Mouse (Mus musculus) stomach, embryonic 15.5 days (tissue): ENCODE measurements around the gene Ssb. TPM values are rescaled to one million over a fixed set of nuclear protein-coding genes. Genes with fewer than 3 reads are reported as not detected.
"Not testable (repeated sequence)": the region's sequence is repeated elsewhere in the genome, so short reads cannot be mapped to it uniquely, and the experiment has no call there.

Experiments
- ATAC-seq: fragments of 200-750 bp; cut with Nextera tagmentation; 2 replicates; pipeline ENCODE4 v1.8.0; 2017; ENCODE audit warnings: low read depth, moderate number of reproducible peaks, moderate TSS enrichment; ENCODE audit not compliant: insufficient read depth, low FRiP score
- H3K27ac ChIP-seq: fragments of 300-500 bp; sonication (generic); 2 replicates; pipeline ENCODE4 v1.5.1; 2015; ENCODE audit warnings: mild to moderate bottlenecking, inconsistent platforms
- H3K27me3 ChIP-seq: fragments of 300-500 bp; sonication (generic); replicated peaks from 2 replicates; pipeline ENCODE4 v1.6.1; 2015; ENCODE audit warnings: inconsistent platforms
- H3K36me3 ChIP-seq: fragments of 300-500 bp; sonication (generic); 2 replicates; pipeline ENCODE4 v1.6.1; 2015; ENCODE audit warnings: inconsistent platforms
- H3K4me1 ChIP-seq: fragments of 300-500 bp; sonication (generic); 2 replicates; pipeline ENCODE4 v1.6.1; 2015; ENCODE audit warnings: inconsistent platforms
- H3K4me2 ChIP-seq: fragments of 300-500 bp; sonication (generic); 2 replicates; pipeline ENCODE4 v1.6.1; 2015; ENCODE audit warnings: mild to moderate bottlenecking, inconsistent platforms
- H3K4me3 ChIP-seq: fragments of 300-500 bp; sonication (generic); replicated peaks from 2 replicates; pipeline ENCODE4 v1.5.1; 2015; ENCODE audit warnings: inconsistent platforms
- H3K9ac ChIP-seq: fragments of 300-500 bp; sonication (generic); 2 replicates; pipeline ENCODE4 v1.6.1; 2015; ENCODE audit warnings: inconsistent platforms
- H3K9me3 ChIP-seq: fragments of 300-500 bp; sonication (generic); 2 replicates; pipeline ENCODE4 v1.6.1; 2016; ENCODE audit warnings: inconsistent platforms
- WGBS: fragments of 180-500 bp; shearing (Covaris S2); methylation state at CpG from one replicate; pipeline ENCODE4 v1.1.7; 2015; 5-methylcytosine and 5-hydroxymethylcytosine counted together
- polyA plus RNA-seq: library from polyadenylated mRNA; unstranded; fragments of >200 nt; fragmentation: Nextera tagmentation; extraction: Ambion mirVana; gene quantifications from 2 replicates; pipeline ENCODE4 v1.2.1, GENCODE M21; 2015

Ssb gene
- polyA plus RNA-seq, 1 experiment from 2014 or later, result 316 TPM

DNA sequence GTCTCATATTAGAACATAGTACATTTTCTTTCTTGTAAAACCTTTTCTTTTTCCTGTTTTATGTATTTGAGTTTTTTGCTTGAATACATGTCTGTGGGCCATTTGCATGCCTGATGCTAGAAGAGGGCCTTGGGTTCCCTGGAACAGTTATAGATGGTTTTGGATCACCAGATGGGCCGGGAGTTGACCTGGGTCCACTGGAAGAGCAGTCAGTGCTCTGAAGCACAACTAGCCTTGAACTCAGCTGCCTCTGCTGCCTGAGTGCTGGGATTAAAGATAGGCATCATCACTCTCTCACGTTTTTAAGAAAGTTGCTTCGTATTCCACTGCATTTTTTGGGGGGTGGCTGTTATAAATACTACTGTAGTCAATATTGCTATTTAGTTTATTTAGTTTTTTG lies 42.2 kb downstream of the Ssb start:
- ATAC-seq, result no peak
- Histone ChIP-seq H3K36me3 (no peaks in the 10 kb centered on the region), H3K4me3 (no peak overlapping the region), H3K4me1 (no peaks in the 10 kb centered on the region), H3K27ac (no peak overlapping the region), H3K27me3 (no peaks in the 10 kb centered on the region), H3K4me2 (no peak overlapping the region), H3K9ac (no peak overlapping the region), H3K9me3 (no peaks in the 10 kb centered on the region)
- 95% methylated on average over 3 of the region's 3 CpGs for WGBS

DNA sequence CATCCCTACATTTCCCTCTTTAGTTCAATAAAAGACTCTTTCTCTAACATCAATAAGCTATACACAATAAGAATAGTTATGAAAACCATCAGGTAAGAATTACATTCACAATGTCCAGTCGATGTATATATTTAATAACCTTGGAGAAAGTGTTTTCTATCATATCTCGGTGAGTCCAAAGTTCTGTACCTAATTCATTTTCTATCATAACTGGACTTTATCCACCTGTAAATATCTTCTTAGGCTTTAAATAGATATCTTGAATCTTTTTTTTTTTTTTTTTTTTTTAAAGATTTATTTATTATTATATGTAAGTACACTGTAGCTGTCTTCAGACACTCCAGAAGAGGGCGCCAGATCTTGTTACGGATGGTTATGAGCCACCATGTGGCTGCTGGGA lies 46.0 kb downstream of the Ssb start:
- not testable (repeated sequence) for H3K27me3 ChIP-seq, H3K36me3 ChIP-seq, H3K27ac ChIP-seq, H3K4me2 ChIP-seq, H3K9me3 ChIP-seq, H3K4me1 ChIP-seq, H3K4me3 ChIP-seq, ATAC-seq, H3K9ac ChIP-seq
- WGBS, result 81% methylated on average over 4 of the region's 4 CpGs

DNA sequence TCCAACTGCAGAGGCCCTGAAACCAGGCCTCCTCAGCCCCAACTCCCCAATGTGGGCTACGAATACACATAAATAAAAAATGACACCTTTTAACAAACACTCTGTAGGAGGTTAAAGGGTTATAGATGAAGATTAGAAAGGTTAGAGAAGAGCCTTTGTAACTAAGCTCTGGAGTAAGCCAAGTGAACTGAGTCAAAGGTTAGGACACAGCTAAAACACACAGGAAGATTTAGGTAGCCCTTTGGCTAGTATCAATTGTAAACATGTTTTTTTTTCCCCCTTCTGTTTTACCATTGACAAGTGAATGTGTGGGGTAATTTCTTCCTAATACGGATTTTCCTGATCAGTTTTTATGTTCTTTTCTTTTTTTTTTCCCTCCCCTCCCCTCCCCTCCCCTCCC lies 51.4 kb downstream of the Ssb start:
- H3K4me2 ChIP-seq, result no peak overlapping the region
- ATAC-seq, result no peak
- H3K27me3 ChIP-seq, result no peaks in the 10 kb centered on the region
- no peak overlapping the region for H3K4me3 ChIP-seq
- H3K27ac ChIP-seq, result no peak overlapping the region
- no peaks in the 10 kb centered on the region for H3K9me3 ChIP-seq
- H3K9ac ChIP-seq, result no peak overlapping the region
- no peaks in the 10 kb centered on the region for H3K4me1 ChIP-seq
- 38% methylated on average over 2 of the region's 2 CpGs for WGBS
- peaks cover 8% of the 10 kb centered on the region; the same call in 1 of the 2 replicates for H3K36me3 ChIP-seq

DNA sequence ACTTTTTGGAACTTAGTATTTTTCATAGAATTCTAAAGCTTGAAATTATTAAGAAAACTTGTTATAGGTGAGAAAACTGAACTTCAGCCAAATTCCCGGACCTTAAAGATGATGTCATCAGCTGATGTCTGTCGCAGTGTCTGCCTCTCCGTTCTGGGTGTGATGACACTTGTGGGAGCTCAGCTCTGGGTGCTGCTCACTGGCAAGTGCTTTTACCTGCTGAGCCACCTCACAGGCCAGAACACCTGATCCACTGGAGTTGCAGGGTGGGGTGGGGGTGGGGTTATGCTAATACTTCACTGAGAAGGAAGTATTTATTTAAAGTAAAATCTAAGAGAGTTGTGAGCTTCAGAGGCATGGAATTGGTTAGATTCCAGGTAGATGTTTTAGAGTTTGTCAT lies 55.9 kb downstream of the Ssb start:
- Histone ChIP-seq H3K9ac (no peak overlapping the region), H3K27ac (no peak overlapping the region), H3K4me1 (no peaks in the 10 kb centered on the region), H3K27me3 (no peaks in the 10 kb centered on the region), H3K9me3 (no peaks in the 10 kb centered on the region), H3K36me3 (peaks cover 13% of the 10 kb centered on the region; the same call in 1 of the 2 replicates), H3K4me3 (no peak overlapping the region), H3K4me2 (no peak overlapping the region)
- ATAC-seq, result no peak
- whole genome bisulfite sequencing, result 87% methylated on average over 3 of the region's 3 CpGs

Other genes with a start within 250 kb of the Ssb start
- 12.5 and 16.0 TPM in 2 replicates for gene Bbs5, start 214.4 kb upstream of the Ssb start, polyA plus RNA-seq
- 0.24 and 0.86 TPM in 2 replicates for gene Klhl41, start 191.4 kb upstream of the Ssb start, polyA plus RNA-seq
- 9.0 and 9.8 TPM in 2 replicates for gene Fastkd1, start 148.0 kb upstream of the Ssb start, polyA plus RNA-seq
- 124 and 152 TPM in 2 replicates for gene Ppig, start 139.0 kb upstream of the Ssb start, polyA plus RNA-seq
- gene Ccdc173, start 72.0 kb upstream of the Ssb start, polyA plus RNA-seq, result 1.4 and 2.2 TPM in 2 replicates
- 22.1 and 23.0 TPM in 2 replicates for gene Phospho2, start 71.9 kb upstream of the Ssb start, polyA plus RNA-seq
- 37.0 and 37.8 TPM in 2 replicates for gene Klhl23, start 39.6 kb upstream of the Ssb start, polyA plus RNA-seq
- 39.7 and 45.9 TPM in 2 replicates for gene Mettl5, start 24.1 kb downstream of the Ssb start, polyA plus RNA-seq
- gene Ubr3, start 35.7 kb downstream of the Ssb start, polyA plus RNA-seq, result 12.8 and 13.3 TPM in 2 replicates
- 0.28 and 0.37 TPM in 2 replicates for gene Myo3b, start 177.6 kb downstream of the Ssb start, polyA plus RNA-seq